Mouse (Mus musculus) ovary, postnatal 14 days (tissue): ENCODE measurements around the gene Myo10.

ENCODE experiments used
- DNase-seq: peaks from one replicate; pipeline ENCODE4 v3.0.0; 2022; ENCODE audit warnings: low spot score

The Myo10 gene

DNA sequence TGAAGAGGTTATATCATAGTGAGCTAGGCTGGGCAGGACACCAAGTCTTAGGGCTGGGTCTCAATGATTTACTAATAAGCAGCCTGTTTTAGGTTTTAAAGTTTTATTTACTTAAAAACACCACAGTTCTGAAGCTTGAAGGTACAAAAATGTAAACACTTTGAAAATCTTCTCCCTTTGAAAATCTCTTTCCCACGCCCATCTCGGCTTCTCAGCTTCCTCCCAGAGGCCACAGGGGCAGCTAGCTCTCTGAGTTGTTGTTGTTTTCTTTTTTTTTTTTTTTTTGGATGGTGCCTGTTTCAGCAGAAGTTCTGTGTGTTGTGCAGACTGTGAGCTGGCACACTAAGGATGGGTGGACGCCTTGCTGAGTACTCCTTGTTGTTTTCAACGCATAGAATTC, 222.4 kb downstream of the Myo10 start:
- DNase-seq, result no peak

DNA sequence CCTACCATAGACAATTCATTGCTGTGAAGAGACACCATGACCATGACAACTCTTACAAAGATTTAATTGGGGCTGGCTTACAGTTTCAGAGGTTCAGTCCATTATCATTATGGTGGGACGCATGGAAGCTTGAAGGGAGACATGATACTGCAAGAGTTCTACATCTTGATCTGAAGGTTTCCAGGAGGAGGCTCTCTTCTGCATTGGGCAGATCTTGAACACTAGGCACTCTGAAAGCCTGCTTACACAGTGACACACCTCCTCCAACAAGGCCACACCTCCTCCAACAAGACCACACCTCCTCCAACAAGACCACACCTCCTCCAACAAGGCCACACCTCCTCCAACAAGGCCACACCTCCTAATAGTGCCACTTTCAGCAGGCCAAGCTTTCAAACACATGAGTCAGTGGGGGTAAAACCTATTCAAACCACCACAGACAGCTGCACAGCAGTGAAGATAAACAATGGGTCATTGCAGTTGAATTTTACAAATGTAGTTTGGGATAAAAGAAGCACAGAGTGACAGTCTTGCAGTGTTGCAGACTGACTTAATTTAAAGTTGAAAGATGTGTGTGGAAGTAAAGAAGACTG, 225.3 kb downstream of the Myo10 start:
- no peak for DNase-seq

DNA sequence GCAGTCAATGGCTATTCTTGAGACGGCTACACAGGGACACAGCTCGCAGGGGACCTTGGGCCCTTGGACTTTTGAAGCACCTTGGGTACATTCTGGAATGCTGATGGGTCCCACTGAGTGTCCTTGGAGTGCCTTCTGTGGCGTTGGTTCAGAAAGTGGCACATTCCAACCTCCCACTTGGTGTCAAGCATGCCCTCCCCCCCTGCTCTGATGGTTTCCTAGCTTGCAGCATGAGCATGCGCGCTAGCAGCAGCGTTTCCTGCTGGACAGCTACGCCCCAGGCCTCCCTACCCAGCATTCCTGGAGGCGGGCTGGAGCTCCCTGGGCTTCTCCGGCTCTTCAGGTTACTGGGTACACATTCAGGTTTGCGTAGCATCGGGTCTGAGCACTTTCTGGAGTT, 228.2 kb downstream of the Myo10 start:
- DNase-seq, result no peak

- DNase-seq, result no peak
These were observed 232.1 kb downstream of the Myo10 start for GRCm38 (mm10) chr15:25854270-25854904.

DNA sequence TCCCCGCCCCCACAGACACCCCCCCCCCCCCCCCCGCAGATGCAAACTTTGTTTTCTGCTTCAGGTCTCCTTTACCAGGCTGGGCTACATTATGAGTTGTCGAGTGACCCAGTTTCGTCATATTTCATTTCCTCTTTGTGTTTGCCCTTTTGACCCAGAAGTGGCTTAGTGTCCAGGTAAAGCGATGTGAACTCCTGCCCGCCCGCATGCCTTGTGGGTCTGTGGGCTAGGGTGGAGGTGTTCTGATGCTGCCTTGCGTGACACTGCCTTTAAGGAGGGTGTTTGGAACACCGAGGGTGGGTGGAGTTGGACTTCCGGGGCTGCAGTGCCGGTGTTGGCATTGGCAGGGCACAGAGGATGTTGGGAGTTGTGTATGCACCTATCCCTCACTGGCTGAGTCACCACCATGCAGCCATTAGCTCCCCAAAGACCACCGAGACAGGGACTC, 236.3 kb downstream of the Myo10 start:
- no peak for DNase-seq

DNA sequence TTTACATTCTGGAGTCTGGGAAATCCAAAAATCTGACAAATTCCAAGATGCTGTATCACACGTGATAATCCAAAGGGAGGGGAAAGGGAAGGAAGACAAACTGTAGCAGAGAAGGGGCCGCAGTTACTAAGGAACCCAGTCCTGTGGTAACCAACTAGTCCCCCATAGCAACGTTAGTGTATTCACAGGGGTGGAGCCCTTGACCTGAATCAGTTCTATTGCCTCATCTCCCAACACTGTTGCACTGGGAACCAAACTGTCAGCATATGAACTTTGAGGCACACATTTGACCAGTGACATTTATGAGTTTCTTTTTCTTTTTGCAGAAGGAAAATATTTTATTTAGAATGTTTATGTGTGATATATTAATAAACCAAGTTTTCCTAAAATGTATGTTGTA, 237.1 kb downstream of the Myo10 start:
- DNase-seq, result no peak

DNA sequence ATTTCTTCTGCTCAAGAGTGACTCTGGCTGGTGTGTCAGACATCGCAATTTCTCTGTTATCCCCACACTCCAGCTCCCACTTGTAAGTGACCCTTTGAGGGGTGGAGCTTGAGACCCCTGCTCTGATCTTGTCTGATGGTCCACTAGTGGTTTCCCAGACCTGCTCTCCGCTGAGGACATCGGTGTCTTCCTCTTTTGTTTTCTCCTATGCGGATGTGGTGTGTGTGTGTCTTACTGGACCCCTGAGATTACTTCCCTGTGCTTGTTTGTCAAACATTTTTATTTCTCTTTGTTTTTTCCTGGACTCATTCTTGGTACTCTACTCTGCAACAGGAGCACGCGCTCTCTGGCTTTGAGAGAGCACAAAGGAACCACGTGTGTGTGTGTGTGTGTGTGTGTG, 239.6 kb downstream of the Myo10 start:
- DNase-seq, result no peak
